Mouse (Mus musculus): Measurements from ENCODE around the gene Rassf2. TPM values are rescaled to one million over a fixed set of nuclear protein-coding genes. Genes with fewer than 3 reads are reported as not detected.

The Rassf2 gene
- polyA plus RNA-seq, 1 experiment from 2014 or later: 13.5 TPM

DNA sequence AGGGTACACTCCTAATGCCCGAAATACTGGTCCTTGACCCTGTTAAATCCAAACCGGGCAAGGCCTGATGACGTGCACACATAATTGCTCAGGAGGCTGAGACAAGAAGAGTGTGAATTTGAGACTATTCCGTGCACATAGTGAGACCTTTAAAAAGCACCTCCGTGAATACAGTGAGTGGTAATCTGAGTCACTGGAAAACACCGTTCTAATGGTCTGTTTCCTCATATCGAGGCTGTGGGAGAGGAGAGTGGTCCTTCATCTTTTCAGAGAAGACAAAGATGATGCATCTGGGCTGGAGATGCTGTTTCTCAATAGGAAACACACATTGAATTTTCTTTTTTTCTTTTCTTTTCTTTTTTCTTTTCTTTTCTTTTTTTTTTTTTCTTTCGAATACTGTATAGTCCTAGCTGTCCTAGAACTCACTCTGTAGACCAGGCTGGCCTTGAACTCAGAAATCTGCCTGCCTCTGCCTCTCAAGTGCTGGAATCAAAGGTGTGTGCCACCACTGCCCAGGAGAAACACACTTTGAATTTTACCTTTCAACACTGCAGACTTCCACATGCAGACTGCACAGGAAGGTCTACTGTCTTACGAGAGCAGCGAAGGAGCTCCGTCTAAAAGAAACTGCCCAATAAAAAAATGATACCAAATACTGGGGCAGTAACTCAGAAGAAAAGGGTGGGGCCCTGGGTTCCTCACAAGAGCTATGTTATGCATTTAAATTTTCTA is 1.5 kb upstream of the Rassf2 start:
- H3K27ac ChIP-seq: 0 out of 2 replicates have a peak overlapping the region, but pooled peaks have one; percentile 68
- H3K9ac ChIP-seq: no peak overlapping the region
- peaks cover 26% of the 10 kb centered on the region for H3K27me3 ChIP-seq
- H3K4me1 ChIP-seq: peaks cover 30% of the 10 kb centered on the region
- ATAC-seq (ENCODE audit: borderline replicate concordance, extremely low read depth, low FRiP score, low TSS enrichment): no peak
- no peaks in the 10 kb centered on the region for H3K36me3 ChIP-seq
- WGBS: 75% methylated on average over 11 of the region's 11 CpGs
- H3K4me3 ChIP-seq: no peak overlapping the region
- H3K9me3 ChIP-seq: no peaks in the 10 kb centered on the region
- no peak overlapping the region for H3K4me2 ChIP-seq

DNA sequence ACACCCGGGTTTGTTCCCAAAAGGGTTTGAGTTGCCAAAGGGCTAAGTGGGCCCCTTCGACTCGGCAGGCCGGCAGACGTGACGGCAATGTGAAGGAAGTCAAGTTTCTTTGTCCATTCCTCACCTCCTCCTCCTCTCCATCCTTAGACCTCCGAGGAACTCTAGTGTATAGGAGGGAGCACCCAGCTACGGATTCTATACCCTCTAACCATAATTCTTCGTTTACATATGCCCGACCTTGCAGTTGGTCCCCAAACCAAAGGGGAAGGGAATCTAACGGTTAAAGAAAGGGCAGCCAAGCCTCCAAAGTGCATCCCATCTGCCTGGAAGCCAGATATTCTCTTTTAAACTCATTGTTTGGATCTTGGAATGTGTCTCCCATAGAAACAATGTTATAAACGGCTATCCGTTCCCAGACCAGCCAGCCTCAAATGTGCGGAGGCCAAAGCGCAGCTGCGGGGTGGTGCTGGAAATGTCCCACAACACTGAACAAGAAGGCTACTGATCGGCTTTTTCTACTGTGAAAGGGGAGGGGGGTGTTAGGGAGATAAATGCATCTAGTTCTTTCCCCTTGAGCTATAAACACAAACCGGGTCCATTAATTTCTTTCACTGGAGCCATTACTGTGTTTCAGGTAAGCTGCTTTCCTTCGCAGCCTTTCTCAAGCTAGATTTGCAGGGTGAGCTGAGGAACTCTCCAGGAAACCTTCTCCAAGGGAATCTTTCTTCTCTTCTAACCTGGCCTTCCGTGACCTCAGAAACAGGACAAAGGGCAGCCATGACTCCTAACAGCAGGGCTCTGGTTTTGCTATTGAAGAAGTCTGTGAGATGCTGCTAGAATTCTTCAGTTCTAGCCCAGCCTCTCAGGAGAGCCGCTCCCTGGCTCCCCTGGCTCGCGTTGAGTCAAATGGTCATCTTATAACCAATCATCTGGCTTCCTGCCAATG is 633 bp upstream of the Rassf2 start:
- Histone ChIP-seq H3K27me3 (peaks cover 26% of the 10 kb centered on the region), H3K4me1 (peaks cover 30% of the 10 kb centered on the region), H3K4me3 (peak overlapping the region; percentile 65), H3K9ac (peak overlapping the region; percentile 56), H3K36me3 (no peaks in the 10 kb centered on the region), H3K27ac (peak overlapping the region; percentile 68), H3K4me2 (peak overlapping the region; percentile 94), H3K9me3 (no peaks in the 10 kb centered on the region)
- 21% methylated on average over 23 of the region's 23 CpGs for WGBS
- ATAC-seq (ENCODE audit: borderline replicate concordance, extremely low read depth, low FRiP score, low TSS enrichment): no peak

DNA sequence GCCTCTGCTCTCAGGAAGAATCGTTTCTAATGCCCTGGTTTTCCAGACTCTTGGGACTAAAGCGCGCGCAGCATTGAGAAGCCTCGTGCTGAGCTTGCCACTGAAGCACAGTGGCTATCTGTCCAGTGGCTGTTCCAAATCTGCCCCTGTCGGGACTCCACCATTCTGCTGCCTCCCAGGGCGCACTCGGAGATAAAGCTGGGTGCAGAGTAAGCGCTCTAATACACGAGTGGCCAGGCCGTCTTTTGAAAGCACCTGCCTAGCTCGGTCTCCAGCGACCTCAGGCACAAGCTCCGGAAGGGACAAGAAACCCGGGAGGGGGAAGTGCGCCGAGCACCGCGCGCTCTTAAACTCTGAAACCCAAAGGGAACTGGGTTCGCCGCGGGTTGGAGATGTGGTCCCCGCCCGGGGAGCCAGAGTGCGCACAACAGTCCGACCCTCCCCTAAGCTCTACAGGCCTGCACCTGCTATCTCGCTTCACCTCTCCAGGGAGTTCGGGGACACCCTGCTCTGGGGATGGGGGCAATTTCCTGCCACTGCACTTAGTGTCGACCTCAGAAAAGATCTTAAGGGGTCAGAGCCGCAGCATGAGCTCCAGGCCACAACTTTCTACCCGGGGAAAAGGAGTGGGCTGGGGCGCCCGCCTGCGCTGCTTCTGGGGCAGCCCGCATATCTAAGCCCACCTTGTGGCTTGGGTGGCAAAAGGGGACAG is 1.0 kb downstream of the Rassf2 start:
- no peaks in the 10 kb centered on the region for H3K36me3 ChIP-seq
- peaks cover 30% of the 10 kb centered on the region for H3K4me1 ChIP-seq
- H3K27ac ChIP-seq: peak overlapping the region; percentile 72
- ATAC-seq (ENCODE audit: borderline replicate concordance, extremely low read depth, low FRiP score, low TSS enrichment): peak; percentile 35
- peak overlapping the region; percentile 94 for H3K4me2 ChIP-seq
- peak overlapping the region; percentile 65 for H3K4me3 ChIP-seq
- H3K9ac ChIP-seq: peak overlapping the region; percentile 56
- WGBS: 1% methylated on average over 36 of the region's 36 CpGs
- peaks cover 26% of the 10 kb centered on the region for H3K27me3 ChIP-seq
- no peaks in the 10 kb centered on the region for H3K9me3 ChIP-seq

DNA sequence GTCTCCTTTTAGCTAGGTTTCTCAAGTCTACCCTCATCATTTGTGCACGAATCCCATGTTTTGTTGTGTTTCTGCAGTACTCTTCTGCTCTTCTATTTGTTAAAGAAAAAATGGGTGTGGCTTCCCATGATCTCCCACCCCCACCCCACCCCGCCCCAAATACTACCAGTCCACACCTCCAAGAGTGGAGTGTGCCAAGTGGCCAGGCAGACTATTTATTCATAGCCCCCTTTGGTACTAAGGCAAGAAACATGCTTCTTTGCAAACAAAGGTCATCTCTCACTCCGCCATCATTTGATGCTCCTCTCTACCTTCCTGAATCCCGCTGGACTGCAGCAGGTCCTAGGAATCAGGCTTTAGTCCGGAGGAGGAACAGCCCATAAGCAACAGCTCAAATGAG is 2.0 kb downstream of the Rassf2 start:
- H3K9ac ChIP-seq: no peak overlapping the region
- peaks cover 30% of the 10 kb centered on the region for H3K4me1 ChIP-seq
- H3K4me3 ChIP-seq: peak overlapping the region; percentile 65
- H3K4me2 ChIP-seq: peak overlapping the region; percentile 94
- H3K27ac ChIP-seq: peak overlapping the region; percentile 72; the same call in 1 of the 2 replicates
- WGBS: 45% methylated on average over 5 of the region's 5 CpGs
- H3K36me3 ChIP-seq: no peaks in the 10 kb centered on the region
- ATAC-seq (ENCODE audit: borderline replicate concordance, extremely low read depth, low FRiP score, low TSS enrichment): no peak
- H3K9me3 ChIP-seq: no peaks in the 10 kb centered on the region
- peaks cover 26% of the 10 kb centered on the region for H3K27me3 ChIP-seq

DNA sequence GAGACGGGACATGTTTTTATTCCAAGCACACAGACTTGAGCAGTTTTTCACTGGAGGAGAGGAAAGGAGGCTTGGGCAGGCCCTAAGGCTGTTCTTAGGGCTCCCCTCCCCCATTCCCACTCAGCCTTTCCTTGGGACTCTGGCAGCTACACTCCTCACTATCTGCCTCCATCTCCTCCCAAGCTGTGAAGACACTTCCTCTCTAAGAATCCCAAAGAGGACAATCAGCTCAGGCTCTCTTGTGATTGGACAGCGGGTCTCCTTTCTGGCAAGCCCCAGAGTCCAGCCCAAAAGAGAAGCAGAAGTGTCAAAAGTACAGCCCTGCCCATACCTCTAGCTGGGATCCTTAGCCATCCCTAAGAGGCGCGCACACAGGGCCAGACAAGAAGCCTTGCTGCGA is 2.7 kb downstream of the Rassf2 start:
- Histone ChIP-seq H3K4me3 (0 out of 2 replicates have a peak overlapping the region, but pooled peaks have one; percentile 65), H3K4me2 (peak overlapping the region; percentile 94), H3K9ac (no peak overlapping the region), H3K4me1 (peaks cover 30% of the 10 kb centered on the region), H3K27ac (no peak overlapping the region), H3K36me3 (no peaks in the 10 kb centered on the region), H3K9me3 (no peaks in the 10 kb centered on the region), H3K27me3 (peaks cover 26% of the 10 kb centered on the region)
- no peak for ATAC-seq (ENCODE audit: borderline replicate concordance, extremely low read depth, low FRiP score, low TSS enrichment)
- 43% methylated on average over 5 of the region's 5 CpGs for WGBS

DNA sequence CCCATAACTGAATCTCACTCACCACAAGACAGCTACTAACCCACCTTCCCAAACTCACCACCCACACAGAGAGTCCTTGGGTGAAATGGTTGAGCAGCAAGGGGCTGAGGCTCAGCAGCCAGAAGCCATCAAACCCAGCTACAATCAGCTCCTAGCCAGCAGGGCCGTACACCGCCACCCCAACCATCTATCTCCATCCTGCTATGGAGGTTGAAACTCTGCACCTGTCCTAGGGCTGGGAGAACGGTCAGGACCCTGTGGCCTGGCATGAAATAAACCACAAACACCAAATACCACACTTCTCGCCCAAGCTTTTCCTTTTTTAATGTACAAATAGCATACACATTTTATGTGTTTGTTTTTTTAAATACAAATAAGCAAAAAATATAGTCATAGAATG is 6.0 kb downstream of the Rassf2 start:
- H3K4me1 ChIP-seq: peaks cover 10% of the 10 kb centered on the region
- no peaks in the 10 kb centered on the region for H3K36me3 ChIP-seq
- no peak overlapping the region for H3K27ac ChIP-seq
- peaks cover 19% of the 10 kb centered on the region for H3K27me3 ChIP-seq
- H3K4me2 ChIP-seq: no peak overlapping the region
- WGBS: 81% methylated on average over 4 of the region's 4 CpGs
- no peak overlapping the region for H3K9ac ChIP-seq
- ATAC-seq (ENCODE audit: borderline replicate concordance, extremely low read depth, low FRiP score, low TSS enrichment): no peak
- H3K9me3 ChIP-seq: no peaks in the 10 kb centered on the region
- no peak overlapping the region for H3K4me3 ChIP-seq

DNA sequence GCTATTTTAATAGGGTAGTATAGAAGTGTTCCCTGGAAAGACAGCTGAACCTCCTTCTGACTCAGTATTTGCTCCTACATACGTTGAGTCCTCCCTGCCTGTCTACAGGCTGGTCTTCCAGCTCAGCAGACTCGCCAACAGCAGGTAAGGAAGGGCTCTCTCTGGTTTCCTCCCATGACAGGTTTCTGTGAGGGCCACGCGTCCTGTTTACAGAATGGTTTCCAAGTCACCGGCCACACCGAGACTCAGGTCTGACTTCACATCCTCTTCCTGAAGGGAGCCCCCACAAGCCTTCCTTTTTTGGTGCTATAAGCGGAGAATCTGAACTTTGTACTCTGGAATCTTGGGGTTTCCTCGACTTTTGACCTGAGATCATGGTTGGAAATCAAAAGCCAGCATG is 7.4 kb downstream of the Rassf2 start:
- H3K4me1 ChIP-seq: peaks cover 7% of the 10 kb centered on the region; the same call in 1 of the 2 replicates
- H3K27me3 ChIP-seq: peaks cover 5% of the 10 kb centered on the region; the same call in 1 of the 2 replicates
- no peak overlapping the region for H3K9ac ChIP-seq
- no peak overlapping the region for H3K4me3 ChIP-seq
- ATAC-seq (ENCODE audit: borderline replicate concordance, extremely low read depth, low FRiP score, low TSS enrichment): no peak
- WGBS: 65% methylated on average over 8 of the region's 8 CpGs
- no peaks in the 10 kb centered on the region for H3K9me3 ChIP-seq
- no peaks in the 10 kb centered on the region for H3K36me3 ChIP-seq
- no peak overlapping the region for H3K4me2 ChIP-seq
- peak overlapping the region; percentile 49 for H3K27ac ChIP-seq

DNA sequence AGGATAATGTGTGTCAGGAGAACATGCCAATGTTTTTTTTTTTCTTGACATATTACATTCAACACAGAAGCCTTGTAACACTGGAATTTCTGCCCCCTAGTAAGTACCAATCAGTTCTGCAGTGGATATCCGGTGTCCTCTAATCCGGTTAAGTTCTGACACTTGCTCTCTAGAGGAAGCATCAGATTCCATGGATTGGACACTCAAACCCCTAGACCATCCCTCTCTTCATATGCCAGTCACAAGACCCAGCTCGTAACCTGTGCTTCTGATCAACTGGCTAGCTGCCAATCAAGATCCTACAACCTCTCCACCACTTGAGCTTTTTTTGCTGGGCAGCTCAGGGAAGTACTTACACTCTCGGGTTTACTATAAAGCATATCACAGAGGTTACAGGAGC is 8.4 kb downstream of the Rassf2 start:
- no peaks in the 10 kb centered on the region for H3K27me3 ChIP-seq
- 56% methylated on average over 4 of the region's 4 CpGs for WGBS
- peaks cover 5% of the 10 kb centered on the region; the same call in 1 of the 2 replicates for H3K4me1 ChIP-seq
- H3K4me3 ChIP-seq: no peak overlapping the region
- H3K27ac ChIP-seq: peak overlapping the region; percentile 37
- ATAC-seq (ENCODE audit: borderline replicate concordance, extremely low read depth, low FRiP score, low TSS enrichment): no peak
- H3K9me3 ChIP-seq: no peaks in the 10 kb centered on the region
- H3K9ac ChIP-seq: no peak overlapping the region
- no peak overlapping the region for H3K4me2 ChIP-seq
- H3K36me3 ChIP-seq: no peaks in the 10 kb centered on the region

DNA sequence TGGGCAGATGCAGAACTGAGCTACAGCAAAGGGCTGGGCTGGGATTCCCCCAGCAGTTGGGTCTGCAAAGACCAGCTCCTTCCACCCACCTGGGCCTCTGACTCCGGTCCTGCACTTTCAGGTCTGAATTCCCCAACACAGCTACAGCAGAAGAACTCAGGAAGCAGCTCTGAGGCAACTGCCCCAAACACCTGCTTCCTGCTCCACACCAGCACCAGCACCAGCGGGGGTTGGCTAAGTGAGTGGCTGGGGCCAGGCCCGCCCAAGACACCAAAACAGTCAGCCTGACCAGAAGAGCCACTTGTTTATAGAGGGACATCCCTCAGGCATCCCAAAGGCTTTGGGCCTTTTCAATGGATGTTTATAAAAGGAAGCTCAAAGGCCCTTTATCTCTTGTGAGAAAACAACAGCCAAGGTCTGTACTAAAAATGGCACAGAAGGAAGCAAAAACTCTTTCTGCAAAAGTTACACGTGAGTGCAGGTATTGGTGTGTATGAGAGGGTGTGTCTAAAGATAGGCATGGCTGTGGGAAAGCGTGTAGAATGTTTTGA is 9.0 kb downstream of the Rassf2 start:
- peak overlapping the region; percentile 16; the same call in 1 of the 2 replicates for H3K4me2 ChIP-seq
- peak overlapping the region; percentile 83 for H3K27ac ChIP-seq
- peak; percentile 53 for ATAC-seq (ENCODE audit: borderline replicate concordance, extremely low read depth, low FRiP score, low TSS enrichment)
- H3K4me1 ChIP-seq: peaks cover 5% of the 10 kb centered on the region; the same call in 1 of the 2 replicates
- H3K4me3 ChIP-seq: 0 out of 2 replicates have a peak overlapping the region, but pooled peaks have one; percentile 1
- WGBS: 38% methylated on average over 5 of the region's 5 CpGs
- no peaks in the 10 kb centered on the region for H3K27me3 ChIP-seq
- no peak overlapping the region for H3K9ac ChIP-seq
- no peaks in the 10 kb centered on the region for H3K9me3 ChIP-seq
- no peaks in the 10 kb centered on the region for H3K36me3 ChIP-seq

DNA sequence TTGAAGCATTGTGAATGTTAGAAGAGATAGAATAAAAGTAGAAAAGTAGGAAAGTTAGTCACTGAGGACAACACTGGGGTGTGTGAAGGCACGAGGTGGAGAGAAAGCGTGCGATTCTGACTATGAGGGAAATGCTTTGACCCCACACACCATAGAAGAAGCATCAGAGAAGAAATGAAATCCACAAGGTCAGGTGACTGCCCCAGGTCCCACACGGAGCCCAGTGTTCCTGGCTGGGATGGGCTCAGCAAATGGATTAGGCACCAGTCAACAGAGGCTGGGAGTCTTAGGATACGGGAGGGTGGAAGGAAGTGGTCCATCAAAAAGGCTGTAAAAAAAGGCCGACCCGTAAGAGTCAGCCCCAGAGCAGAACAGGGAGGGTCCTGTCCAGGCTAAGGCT is 9.6 kb downstream of the Rassf2 start:
- 0 out of 2 replicates have a peak overlapping the region, but pooled peaks have one; percentile 1 for H3K4me3 ChIP-seq
- no peak for ATAC-seq (ENCODE audit: borderline replicate concordance, extremely low read depth, low FRiP score, low TSS enrichment)
- no peak overlapping the region for H3K9ac ChIP-seq
- WGBS: 67% methylated on average over 7 of the region's 7 CpGs
- no peaks in the 10 kb centered on the region for H3K36me3 ChIP-seq
- H3K4me1 ChIP-seq: peaks cover 5% of the 10 kb centered on the region; the same call in 1 of the 2 replicates
- no peaks in the 10 kb centered on the region for H3K9me3 ChIP-seq
- peak overlapping the region; percentile 16; the same call in 1 of the 2 replicates for H3K4me2 ChIP-seq
- no peaks in the 10 kb centered on the region for H3K27me3 ChIP-seq
- H3K27ac ChIP-seq: peak overlapping the region; percentile 83

DNA sequence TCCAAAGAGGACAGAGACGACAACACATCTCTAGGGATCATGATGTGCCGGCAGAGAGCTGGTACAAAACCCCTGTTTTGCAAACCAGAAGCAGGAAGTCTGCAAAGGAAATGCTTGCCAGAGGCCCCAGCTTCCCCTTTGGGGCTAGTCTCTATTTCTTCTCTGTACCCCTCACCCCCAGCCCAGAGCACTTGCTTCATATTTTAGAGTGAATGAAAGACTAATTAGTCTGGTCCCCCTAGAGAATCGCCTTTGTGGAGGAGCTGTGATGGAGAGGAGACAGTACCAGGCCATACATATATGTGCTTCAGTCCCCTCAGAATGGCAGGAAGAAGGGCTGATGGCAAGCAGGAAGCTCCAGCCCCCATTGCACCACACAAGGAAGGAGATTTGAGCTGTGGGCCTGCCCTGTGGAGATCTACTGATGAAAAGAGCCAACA is 10.7 kb downstream of the Rassf2 start:
- 56% methylated on average over 3 of the region's 3 CpGs for WGBS
- peaks cover 5% of the 10 kb centered on the region; the same call in 1 of the 2 replicates for H3K4me1 ChIP-seq
- H3K9me3 ChIP-seq: no peaks in the 10 kb centered on the region
- ATAC-seq (ENCODE audit: borderline replicate concordance, extremely low read depth, low FRiP score, low TSS enrichment): no peak
- H3K4me2 ChIP-seq: no peak overlapping the region
- H3K9ac ChIP-seq: no peak overlapping the region
- H3K4me3 ChIP-seq: no peak overlapping the region
- no peaks in the 10 kb centered on the region for H3K27me3 ChIP-seq
- peak overlapping the region; percentile 83 for H3K27ac ChIP-seq
- H3K36me3 ChIP-seq: no peaks in the 10 kb centered on the region

Data from lung, embryonic 15.5 days (tissue).